Mouse (Mus musculus) cerebellum, adult (tissue): ENCODE data around the gene Hunk.

Source experiments
- ATAC-seq: cut with Nextera tagmentation; 2 replicates; pipeline ENCODE4 v1.9.2; 2017; ENCODE audit warnings: mild to moderate bottlenecking, moderate library complexity, mixed read lengths; ENCODE audit not compliant: insufficient number of reproducible peaks, low FRiP score, low TSS enrichment

Hunk gene

GRCm38 (mm10) chr16:90389103-90389750 is 3.4 kb downstream of the Hunk start:
- ATAC-seq, result no peak

- ATAC-seq, result no peak
Observed at GRCm38 (mm10) chr16:90390731-90391130, 4.9 kb downstream of the Hunk start.

- no peak for ATAC-seq
Observed at GRCm38 (mm10) chr16:90394761-90395160, 8.9 kb downstream of the Hunk start.

GRCm38 (mm10) chr16:90395996-90396556 is 10.3 kb downstream of the Hunk start:
- no peak for ATAC-seq

- 0 out of 2 replicates have a peak, but pooled peaks have one; percentile 8 for ATAC-seq
Observed at GRCm38 (mm10) chr16:90396882-90397281, 11.1 kb downstream of the Hunk start.

- no peak for ATAC-seq
Observed at GRCm38 (mm10) chr16:90400314-90400713, 14.5 kb downstream of the Hunk start.

- no peak for ATAC-seq
Observed at GRCm38 (mm10) chr16:90400906-90401666, 15.3 kb downstream of the Hunk start.

- no peak for ATAC-seq
Observed at GRCm38 (mm10) chr16:90402292-90402691, 16.5 kb downstream of the Hunk start.

GRCm38 (mm10) chr16:90405195-90405594 is 19.4 kb downstream of the Hunk start:
- ATAC-seq, result no peak

GRCm38 (mm10) chr16:90405599-90405998 is 19.8 kb downstream of the Hunk start:
- no peak for ATAC-seq

- no peak for ATAC-seq
Observed at GRCm38 (mm10) chr16:90407541-90408289, 21.9 kb downstream of the Hunk start.

GRCm38 (mm10) chr16:90412096-90413082 is 26.6 kb downstream of the Hunk start:
- no peak for ATAC-seq

- no peak for ATAC-seq
Observed at GRCm38 (mm10) chr16:90416621-90417020, 30.8 kb downstream of the Hunk start.

GRCm38 (mm10) chr16:90418661-90419060 is 32.8 kb downstream of the Hunk start:
- no peak for ATAC-seq

GRCm38 (mm10) chr16:90421145-90421544 is 35.3 kb downstream of the Hunk start:
- ATAC-seq, result no peak

GRCm38 (mm10) chr16:90421551-90421950 is 35.7 kb downstream of the Hunk start:
- ATAC-seq, result no peak

- no peak for ATAC-seq
Observed at GRCm38 (mm10) chr16:90422108-90422529, 36.3 kb downstream of the Hunk start.

- ATAC-seq, result no peak
Observed at GRCm38 (mm10) chr16:90423898-90424297, 38.1 kb downstream of the Hunk start.

- no peak for ATAC-seq
Observed at GRCm38 (mm10) chr16:90424391-90424790, 38.6 kb downstream of the Hunk start.

- ATAC-seq, result no peak
Observed at GRCm38 (mm10) chr16:90426234-90426633, 40.4 kb downstream of the Hunk start.
